Mouse (Mus musculus) T-helper 1 cell (primary cell): ENCODE data around the gene Eif2s2.
"Not testable (repeated sequence)": the region's sequence is repeated elsewhere in the genome, so short reads cannot be mapped to it uniquely, and the experiment has no call there.

Experiments
- in situ Hi-C: fragments of 300-600 bp; cut with MboI, MseI; formaldehyde crosslinking; loops from one replicate; pipeline ENCODE4 v1.15.1; 2025; ENCODE audit warnings: high pct_unique_total_duplicates

The Eif2s2 gene

DNA sequence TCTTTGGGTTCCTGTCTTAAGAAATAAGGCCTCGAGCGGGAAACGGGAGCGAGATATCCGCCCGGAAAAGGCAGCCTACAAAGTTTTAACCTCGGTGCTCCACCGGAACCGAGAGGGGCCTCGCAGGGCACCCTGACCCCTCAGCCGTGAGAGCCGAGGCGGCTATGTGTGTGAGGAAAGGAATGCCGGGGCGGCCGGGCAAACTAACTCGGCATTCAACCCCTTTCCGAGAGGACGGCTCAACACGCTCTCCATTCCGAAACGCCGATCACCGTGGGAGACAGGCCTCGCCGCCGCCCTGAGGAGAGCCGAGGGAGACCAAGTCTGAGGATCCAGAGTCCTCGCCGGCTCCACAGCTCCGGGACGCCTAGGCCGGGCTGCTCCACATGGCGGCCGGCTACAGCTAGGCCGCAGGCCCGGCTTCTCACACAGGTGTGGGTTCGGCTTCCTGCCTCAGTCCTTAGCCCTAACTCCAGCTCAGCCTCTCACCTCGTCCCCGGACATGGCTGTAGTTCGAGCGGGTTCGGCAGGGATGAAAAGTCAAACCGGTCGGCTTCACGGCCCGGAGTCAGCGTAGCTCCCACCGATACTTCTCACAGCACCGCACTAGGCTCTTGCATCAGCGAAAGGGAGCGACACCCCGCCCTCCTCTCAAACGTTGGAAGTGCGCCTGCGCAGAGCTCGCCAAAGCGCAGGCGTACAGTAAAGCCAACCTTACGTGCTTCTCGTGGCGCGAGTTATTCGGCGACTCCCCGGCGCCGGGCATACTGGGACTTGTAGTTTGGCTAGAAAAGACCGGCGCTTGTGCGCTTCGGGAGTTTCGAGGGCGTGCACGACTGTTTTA lies at the start of gene Eif2s2:
TSS of gene Eif2s2 (minus strand) at position 735 of the 844 bp plus-strand sequence.
- in situ Hi-C loops = loop anchor here (10.0 kb wide), 1 partner anchor 1652 kb away; the partner anchor contains the start of gene Aar2

DNA sequence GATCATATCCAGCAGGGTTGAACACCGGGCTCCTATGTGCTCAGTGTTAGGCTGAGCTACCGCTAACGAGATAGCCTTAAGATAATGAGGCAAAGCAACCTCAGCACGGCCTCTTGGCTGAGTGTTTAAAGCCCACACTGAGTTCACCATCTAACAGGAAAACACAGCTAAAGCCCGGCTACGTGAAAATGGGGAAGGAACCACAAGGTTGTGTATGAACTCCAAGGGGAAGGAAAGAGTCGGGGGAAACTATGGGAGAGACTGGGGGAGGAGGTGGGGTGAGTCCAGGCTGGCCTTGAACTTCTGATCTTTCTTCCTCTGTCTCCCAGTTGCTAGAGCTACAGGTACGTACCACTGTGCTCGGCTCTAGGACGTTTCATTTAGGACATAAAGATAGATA lies 49.2 kb upstream of the Eif2s2 start:
- in situ Hi-C loops = loop anchor here (5.0 kb wide), 1 partner anchor 100 kb away; no protein-coding TSS in a partner anchor

DNA sequence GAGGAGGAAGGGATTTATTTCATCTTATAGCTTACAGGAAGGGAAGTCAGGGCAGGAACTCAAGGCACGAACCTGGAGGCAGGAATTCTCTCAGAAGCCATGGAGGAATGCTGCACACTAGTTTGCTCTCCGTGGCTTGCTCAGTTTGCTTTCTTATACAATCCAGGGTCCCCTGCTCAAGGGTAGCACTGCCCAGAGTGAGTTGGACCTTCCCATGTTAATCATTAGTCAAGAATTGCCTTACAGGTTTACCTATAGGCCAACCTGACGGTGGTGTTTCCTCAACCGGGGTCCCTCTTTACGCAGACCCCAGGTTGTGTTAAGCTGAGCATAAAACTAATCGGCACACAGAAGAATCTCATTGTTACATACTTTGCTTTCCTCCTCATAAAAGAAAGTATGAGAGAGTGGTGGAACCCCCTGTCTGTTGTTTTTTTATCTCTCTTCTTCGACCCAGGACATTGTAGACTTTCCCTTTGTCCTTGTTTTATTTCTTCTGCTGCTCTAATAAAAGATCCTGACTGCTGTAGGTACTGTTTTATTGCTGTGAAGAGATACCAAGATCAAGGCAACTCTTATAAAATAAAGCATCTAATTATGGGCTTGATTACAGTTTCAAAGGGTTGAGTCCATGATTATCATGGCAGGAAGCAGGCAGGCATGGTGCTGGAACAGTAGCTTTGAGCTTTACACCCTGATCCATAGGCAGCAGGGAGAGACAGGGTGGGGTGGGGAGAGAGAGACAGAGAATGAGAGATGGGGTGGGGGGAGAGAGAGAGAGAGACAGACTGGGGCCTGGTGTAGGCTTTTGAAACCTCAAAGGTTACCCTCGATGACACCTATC lies 45.0 kb upstream of the Eif2s2 start:
- in situ Hi-C loops = loop anchor here (5.0 kb wide), 1 partner anchor 50 kb away; no protein-coding TSS in a partner anchor

DNA sequence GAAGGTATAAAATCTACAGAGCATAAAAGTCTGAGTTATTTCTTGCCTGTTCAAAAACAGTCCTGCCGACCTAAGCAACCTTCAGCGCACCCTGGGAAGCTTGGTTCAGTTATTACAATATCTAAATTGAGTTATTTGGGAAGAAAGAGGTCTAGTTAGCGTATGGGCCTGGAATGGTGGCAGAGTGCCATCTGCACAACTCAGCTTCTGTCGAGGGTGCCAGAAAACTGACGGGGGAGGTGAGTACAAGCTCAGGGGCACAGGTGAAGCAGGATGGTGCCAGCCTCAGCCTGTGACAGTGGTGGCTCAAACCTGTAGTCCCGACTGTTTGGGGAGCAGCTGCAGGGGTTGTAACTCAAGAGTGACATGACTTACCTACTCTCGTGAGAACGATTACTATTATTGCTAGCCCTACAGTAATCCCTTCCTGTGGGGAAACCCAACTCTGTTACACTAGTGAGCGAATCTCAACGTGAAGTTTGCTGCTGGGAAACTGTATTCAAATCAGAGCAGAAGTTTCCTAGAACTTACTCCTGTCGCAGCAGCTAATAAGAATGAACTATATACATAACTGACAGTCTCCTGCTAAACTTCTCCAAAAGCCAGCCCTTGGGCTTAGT lies 43.9 kb upstream of the Eif2s2 start:
- in situ Hi-C loops = loop anchor here (5.0 kb wide), 1 partner anchor 51 kb away; no protein-coding TSS in a partner anchor

DNA sequence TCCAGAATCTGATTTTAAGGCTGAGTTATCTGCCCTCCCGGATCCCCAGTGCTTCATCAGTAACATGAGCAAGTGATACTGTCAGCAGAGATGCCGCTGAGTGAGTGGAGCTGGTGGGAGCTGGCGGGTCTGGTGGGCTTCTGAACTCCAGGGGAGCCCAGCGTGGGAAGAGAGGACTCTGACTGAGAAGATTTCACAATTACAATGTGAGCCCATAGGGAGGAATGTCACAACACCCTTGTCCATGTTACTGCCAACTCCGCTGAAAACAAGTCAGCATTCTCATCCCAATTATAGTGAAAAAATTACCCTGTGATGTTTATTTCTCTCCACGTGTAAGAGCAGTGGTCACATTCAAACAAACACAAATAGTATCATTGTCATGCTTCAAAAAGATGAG lies 43.4 kb upstream of the Eif2s2 start:
- in situ Hi-C loops = loop anchor here (5.0 kb wide), 1 partner anchor 51 kb away; no protein-coding TSS in a partner anchor

DNA sequence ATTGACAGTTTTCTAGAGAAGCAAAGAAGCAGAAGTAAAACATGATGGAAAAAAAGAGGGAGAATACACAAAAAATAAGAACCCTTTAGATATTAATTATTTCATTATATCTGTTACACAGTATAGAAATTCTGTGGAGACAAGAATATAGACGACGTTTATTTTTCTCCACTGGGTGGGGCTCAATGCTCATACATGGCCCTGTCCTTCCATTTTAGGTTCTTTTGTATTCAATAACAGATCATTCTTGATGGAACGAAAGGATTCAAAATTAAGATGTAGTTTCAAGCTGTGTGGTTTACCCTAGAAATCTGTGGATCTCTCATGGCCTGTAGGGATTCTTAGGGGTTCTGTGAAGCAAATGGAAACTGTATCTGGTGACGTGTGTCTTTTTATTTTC lies 41.1 kb upstream of the Eif2s2 start:
- in situ Hi-C loops = no loop called here

DNA sequence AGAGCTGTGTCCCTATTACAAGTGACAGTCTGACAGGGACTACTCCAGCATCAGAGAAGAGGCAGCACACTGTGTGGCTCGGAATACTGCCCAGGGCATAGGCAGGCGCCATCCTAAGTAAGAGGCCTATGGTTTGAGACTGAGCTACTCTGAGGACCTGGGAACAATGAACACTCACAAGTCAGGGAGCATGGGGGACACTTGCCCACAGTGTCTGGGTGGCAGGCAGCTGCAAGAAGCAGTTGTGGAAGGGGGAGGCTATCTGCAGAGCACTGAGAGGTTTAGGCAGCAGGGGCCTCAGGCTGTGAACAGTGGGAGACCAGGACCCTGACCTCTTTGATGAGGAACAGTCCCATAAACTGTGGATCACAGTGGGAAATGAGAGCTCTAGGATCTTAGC lies 35.6 kb upstream of the Eif2s2 start:
- in situ Hi-C loops = no loop called here

DNA sequence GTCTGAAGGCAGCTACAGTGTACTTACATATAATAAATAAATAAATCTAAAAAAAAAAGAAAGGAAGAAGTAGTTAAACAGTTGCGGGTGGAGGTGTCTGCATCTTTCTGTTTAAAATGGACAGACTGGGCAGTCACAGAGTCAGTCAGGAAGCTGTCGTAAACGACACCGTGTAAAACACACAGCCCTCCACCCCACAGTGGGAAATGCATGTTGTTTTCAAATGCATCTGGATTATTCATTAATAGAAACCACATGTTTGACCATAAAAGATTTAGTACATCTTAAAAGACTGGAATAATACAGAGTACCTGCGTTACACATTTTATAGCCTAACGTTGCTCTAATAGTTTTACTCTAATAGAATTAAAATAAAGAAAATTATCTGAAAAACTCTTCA lies 34.1 kb upstream of the Eif2s2 start:
- in situ Hi-C loops = no loop called here

DNA sequence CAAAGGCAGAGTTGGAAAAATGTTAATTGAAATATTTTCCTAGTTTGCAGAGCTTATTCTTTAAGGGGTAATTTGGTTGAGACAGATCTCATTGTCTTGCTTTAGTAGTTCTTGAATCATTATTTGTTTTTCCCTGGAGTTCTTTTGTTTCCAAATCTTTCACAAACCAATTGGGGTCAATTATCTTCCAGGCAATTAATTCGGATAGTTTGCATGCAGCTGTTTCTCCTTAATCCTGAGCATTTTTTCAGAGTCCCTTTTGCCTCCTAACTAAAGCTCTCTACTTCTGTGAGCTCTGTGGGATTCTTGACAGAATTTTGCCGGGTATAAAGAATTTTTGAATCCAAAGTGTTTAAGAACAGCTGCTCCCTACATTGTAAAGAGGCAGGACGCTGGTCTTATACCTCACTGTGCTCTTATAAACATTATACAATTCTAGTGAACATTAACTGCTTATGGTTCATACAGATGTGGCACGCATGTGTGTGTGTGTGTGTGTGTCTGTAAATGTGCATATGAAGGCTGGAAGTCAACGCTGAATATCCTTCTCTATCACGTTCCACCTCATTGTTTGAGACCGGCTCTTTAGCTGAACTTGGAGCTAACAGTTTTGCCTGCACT lies 32.8 kb upstream of the Eif2s2 start:
- in situ Hi-C loops = no loop called here

DNA sequence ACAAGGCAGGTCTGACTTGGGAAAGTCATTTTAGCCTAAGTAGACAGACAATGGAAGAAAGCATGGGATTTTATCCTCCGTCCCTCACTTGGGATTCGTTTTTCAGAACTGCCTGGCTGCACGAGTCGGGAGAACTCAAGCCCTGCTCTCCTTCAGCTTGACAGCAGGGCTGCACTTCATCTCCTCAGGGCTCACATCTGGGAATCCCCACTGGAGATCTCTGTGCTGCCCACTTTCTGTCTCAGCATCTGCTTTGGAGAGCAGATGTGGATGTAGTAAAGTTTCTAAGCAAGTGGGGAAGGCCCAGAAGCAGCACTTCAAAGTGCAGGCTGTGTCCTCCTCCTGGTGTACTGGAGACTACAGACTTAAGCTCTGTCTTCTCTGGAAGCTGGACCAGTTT lies 29.4 kb upstream of the Eif2s2 start:
- in situ Hi-C loops = not testable (repeated sequence)

DNA sequence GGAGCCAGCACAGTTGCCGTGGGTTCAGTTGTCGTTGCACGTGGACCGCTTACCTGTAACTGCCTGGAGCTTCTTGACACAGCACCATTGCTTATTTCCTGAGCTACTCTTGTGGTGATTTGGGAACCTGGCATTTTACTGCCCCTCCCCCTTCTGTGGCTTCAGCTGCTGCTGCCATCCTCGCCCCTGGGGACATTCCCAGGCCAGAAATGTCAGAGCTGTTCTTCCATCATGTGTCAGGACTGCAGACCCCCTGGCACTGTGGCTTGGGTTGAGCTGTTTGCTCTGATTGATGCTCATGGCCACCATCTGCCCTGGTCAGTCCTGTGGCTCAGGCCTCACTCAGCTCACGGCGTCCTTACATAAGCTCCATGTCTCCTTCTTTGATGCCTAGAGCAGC lies 28.2 kb upstream of the Eif2s2 start:
- in situ Hi-C loops = no loop called here

DNA sequence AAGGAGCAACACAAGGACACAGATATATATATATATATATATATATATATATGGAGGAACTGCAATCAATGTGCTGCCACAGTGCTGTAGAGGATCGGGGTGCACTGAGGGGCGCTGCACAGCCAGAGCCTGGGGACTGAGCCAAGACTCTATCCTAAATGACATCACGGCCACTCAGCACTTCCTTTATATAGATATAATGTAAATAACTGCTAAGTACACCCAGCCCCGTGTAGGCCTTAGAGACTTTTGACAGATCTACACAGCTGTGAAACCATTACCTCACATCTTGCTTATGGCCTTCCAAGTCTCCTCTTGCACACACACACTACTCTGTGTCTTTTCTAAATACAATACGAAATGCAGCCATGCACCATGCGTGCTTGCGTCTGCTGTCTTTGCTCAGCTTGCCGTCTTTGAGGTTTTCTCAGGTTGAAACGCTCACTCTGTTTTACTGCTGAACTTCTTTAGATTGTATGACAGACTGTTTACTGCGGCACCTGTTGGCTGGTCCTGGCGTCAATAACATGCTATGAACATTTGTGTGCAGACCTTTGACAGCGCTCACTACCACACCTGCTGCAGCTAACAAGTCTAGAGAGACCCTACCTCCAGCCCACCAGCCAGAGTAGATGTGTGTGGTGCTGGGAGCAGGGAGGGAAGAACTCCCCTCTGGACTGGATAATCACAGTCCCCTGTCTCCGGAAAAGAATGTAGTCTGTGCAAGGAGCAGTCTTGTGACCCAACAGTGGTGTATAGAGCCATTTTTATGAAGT lies 25.3 kb upstream of the Eif2s2 start:
- in situ Hi-C loops = no loop called here

DNA sequence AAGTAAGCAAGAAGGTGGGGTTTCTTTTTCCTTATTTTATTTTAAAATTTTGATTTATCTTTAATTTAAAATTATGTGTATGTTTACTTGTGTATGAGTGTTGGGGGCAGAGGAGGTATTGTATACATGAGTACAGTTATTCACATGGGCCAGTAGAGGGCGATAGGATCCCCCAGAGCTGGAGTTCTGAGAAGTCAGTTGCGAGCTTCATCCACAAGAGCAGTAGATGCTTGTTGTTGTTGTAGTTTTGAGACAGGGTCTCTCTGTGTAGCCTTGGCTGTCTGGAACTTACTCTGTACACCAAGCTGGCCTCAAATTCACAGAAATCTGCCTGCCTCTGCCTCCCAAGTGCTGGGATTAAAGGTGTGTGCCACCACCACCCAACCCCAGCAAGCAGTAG lies 23.8 kb upstream of the Eif2s2 start:
- in situ Hi-C loops = no loop called here

DNA sequence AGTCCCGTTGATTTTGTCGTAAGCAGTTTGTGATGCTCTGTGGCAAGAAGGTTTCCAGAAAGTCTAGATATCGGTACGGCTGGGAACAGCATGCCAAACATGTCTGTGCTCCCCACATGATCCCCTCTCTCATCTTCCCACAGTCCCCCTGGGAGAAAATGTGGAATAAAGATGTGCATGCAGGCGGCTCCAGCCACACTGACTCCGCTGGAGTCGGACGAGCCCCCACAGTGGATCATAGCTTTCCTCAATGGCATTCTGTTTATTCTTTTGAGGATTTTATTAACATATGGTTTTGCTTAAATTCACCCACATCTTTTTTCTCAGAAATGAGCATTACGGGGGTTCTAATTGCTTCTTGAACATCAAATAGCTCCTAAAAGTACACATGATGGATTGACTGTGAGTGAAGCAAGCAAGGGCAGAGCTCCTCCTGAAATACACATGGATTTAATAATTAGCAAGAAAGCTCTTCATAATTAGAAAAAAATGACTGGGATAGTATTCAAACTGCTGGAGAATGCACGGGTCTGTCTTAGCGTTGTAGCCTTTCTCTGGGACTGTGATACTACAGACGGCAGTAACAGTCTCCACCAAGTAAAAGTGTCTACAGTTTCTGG lies 23.3 kb upstream of the Eif2s2 start:
- in situ Hi-C loops = no loop called here

DNA sequence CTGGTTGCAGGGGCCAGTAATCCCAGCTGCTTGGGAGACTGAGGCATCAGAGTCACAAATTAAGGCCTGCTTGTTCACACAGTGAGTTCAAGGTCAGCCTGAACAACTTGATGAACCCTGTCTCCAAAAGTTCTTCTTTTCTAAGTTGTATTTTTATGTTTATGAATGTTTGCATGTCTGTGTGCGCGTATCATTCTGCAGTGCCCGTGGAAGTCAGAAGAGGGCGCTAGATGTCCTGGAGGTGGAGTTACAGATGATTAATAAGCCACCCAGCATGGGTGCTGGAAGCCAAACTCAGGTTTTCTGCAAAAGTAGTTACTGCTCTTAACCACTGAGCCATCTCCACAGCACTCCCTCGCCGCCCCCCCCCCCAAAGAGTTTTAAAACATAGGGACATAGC lies 17.1 kb upstream of the Eif2s2 start:
- in situ Hi-C loops = no loop called here

DNA sequence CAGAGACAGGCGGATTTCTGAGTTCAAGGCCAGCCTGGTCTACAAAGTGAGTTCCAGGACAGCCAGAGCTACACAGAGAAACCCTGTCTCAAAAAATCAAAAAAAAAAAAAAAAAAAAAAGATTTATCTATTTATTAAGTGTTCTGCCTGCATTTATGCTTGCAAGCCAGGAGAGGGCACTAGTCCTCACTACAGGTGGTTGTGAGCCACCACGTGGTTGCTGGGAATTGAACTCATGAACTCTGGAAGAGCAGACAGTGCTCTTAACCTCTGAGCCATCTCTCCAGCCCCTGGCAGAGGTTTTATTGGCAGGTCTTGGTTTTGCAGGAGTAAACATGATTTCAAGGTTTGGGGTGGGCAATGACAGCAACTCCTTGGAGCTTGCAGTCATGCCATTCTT lies 15.5 kb upstream of the Eif2s2 start:
- in situ Hi-C loops = not testable (repeated sequence)

DNA sequence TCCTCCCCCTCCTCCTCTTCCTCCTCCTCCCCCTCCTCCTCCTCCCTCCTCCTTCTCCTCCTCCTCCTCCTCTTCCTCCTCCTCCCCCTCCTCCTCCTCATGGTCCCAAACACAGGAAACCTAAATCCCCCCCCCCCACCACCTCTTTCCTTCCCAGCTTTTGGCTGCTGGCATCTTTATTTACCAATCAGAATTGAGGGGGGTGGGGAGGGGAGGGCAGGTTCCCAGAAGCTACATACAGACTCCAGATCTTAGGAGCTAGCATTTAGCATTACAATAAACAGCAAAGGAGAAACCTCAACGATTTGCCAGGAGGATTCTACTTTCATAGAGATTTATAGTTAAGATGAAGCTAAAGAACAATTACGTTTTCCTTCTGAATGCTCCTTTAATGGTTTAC lies 13.1 kb upstream of the Eif2s2 start:
- in situ Hi-C loops = no loop called here

DNA sequence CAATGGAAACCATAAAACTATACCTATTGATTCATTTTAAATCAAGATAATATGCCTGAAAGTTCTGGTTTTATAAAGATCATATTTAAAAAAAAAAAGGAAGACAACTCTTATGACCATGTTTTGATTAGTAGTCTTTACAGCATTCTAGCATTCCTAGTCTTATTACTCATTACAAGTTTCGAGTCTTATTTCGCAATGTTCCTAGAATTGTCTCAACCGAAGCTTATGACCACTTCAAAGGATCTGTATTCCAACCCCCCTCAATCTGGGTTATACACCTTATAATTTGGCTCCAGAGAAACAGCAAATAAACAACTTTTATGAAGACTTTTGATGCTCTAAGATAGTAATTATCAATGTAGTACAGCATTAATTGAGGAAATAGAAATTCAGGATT lies 9.4 kb upstream of the Eif2s2 start:
- in situ Hi-C loops = no loop called here

DNA sequence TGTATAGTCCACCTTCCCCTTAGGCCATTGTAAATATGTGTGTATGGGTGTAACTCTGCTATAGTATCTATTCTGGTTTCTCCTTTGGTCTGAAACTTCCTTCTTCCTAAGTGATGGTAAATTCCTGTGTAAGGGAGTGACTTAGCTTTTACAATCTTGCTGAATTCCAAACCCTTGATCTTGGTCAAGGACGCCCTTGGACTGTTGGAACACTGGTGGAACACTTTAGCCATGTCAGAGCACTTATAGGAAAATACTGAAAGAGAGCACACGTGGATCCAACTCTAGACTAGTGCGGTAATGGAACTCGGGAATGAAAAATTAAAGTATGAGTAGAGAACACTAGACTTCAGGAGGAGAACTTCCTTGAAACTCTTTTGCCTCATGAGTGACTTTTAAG lies 6.7 kb upstream of the Eif2s2 start:
- in situ Hi-C loops = loop anchor here (10.0 kb wide), 1 partner anchor 1645 kb away; the partner anchor contains the start of gene Aar2

DNA sequence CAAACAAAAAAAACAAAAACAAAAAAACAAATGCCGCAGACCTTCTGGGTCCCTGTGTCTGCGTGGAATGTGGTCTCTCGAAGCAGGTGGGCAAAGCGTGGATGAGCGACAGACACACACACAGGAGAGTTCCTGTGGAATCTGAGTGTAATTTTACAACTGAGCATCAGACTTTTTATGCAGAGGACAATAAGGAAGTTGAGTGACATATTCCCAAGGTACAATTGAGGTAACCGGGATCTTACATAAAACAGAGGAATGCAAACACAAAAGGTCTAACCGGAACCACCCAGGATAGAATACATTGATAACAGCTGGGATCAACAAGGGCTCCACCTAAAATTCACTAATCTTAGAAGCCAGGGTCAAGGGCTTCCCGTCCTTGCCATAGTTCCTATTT lies 6.3 kb upstream of the Eif2s2 start:
- in situ Hi-C loops = loop anchor here (10.0 kb wide), 1 partner anchor 1646 kb away; the partner anchor contains the start of gene Aar2
